Mouse (Mus musculus): Measurements from ENCODE around the gene Tubb1. TPM values are rescaled to one million over a fixed set of nuclear protein-coding genes. Genes with fewer than 3 reads are reported as not detected.

Gene Tubb1
- 5.5 and 5.9 TPM in 2 replicates for polyA plus RNA-seq (2016; fragmentation: Nextera tagmentation; extraction: Ambion mirVana)

- Histone ChIP-seq H3K27me3 (ENCODE audit: poor library complexity, severe bottlenecking) (no peaks in the 10 kb centered on the region; the same call in 1 of the 2 replicates), H3K36me3 (replicated peaks) (no peaks in the 10 kb centered on the region), H3K27ac (no peak within 1 kb of the TSS), H3K4me3 (no peak within 1 kb of the TSS), H3K4me1 (peaks cover 10% of the 10 kb centered on the region), H3K9me3 (no peaks in the 10 kb centered on the region)
- 81% methylated on average over 4 of the region's 4 CpGs for WGBS
- no peak for DNase-seq (ENCODE audit: extremely low spot score, low spot score)
Observed at GRCm38 (mm10) chr2:174450353-174450752, at the start of gene Tubb1. TSS of gene Tubb1 (plus strand) at chr2:174450695.

- H3K36me3 ChIP-seq (replicated peaks): no peaks in the 10 kb centered on the region
Observed at GRCm38 (mm10) chr2:174410222-174410621, 40.3 kb upstream of the Tubb1 start.

DNA sequence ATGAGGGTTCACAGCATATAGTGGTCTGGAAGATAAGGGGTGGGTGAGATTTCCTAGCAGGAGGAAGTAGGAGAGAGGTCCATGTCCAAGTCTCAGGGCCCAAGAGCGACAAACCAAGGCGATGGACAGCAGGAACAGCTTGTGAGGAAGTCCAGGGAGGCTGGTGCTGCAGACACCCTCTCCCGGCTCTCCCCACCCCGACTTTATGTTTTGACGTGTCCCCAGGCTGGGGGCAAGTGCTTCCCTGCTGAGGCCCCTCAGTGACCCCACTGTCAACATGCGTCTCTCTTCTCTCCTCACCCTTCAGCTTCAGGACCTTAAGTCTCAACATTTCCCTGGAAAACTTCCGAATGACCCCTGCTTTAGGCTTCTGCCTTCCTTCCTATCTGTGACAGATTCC, 37.4 kb upstream of the Tubb1 start:
- DNase-seq (ENCODE audit: extremely low spot score, low spot score): no peak
- Histone ChIP-seq H3K4me3 (no peak overlapping the region), H3K36me3 (replicated peaks) (peaks cover 7% of the 10 kb centered on the region), H3K27ac (no peak overlapping the region), H3K4me1 (peaks cover 19% of the 10 kb centered on the region), H3K27me3 (ENCODE audit: poor library complexity, severe bottlenecking) (no peaks in the 10 kb centered on the region), H3K9me3 (no peaks in the 10 kb centered on the region)
- 80% methylated on average over 7 of the region's 7 CpGs for WGBS

More at GRCm38 (mm10) chr2:174410222-174410621, 40.3 kb upstream of the Tubb1 start:
- no peak overlapping the region for H3K27ac ChIP-seq
- no peaks in the 10 kb centered on the region for H3K27me3 ChIP-seq (ENCODE audit: poor library complexity, severe bottlenecking)
- no peaks in the 10 kb centered on the region for H3K4me1 ChIP-seq
- H3K9me3 ChIP-seq: no peaks in the 10 kb centered on the region
- 67% methylated on average over 2 of the region's 2 CpGs for WGBS
- DNase-seq (ENCODE audit: extremely low spot score, low spot score): no peak
- no peak overlapping the region for H3K4me3 ChIP-seq

DNA sequence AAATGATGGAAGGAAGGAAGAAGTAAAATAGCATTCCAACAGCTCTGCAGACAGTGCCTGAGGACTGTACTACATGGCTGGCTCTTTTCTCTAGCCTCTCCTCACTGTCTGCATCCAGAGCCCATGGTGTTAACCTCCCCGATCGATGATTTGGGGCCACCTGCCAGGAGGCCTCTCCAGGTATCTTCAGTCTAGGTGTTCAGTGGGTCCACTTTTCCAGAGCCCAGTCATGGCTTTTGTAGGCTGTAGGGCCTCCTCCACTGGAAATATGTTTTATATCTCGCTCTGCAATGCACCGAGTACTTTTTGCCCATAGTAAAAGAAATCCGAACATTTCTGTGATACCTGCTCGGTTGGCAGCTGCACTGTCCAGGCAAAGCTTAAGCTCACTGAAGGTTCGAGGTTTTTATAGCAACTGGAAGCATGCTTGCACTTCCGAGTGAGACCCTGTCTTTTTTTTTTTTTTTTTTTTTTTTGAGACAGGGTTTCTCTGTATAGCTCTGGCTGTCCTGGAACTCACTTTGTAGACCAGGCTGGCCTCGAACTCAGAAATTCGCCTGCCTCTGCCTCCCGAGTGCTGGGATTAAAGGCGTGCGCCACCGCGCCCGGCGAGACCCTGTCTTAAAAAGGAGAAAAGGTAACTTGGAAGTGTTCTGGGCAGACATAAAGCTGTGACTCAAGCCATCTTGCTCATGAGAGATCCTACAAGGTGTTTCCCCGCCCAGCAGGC, 35.3 kb upstream of the Tubb1 start:
- Histone ChIP-seq H3K9me3 (no peaks in the 10 kb centered on the region), H3K27ac (peak overlapping the region; percentile 94), H3K27me3 (ENCODE audit: poor library complexity, severe bottlenecking) (no peaks in the 10 kb centered on the region), H3K4me1 (peaks cover 19% of the 10 kb centered on the region), H3K4me3 (peak overlapping the region; percentile 75), H3K36me3 (replicated peaks) (peaks cover 26% of the 10 kb centered on the region)
- no peak for DNase-seq (ENCODE audit: extremely low spot score, low spot score)
- WGBS: 47% methylated on average over 18 of the region's 18 CpGs

DNA sequence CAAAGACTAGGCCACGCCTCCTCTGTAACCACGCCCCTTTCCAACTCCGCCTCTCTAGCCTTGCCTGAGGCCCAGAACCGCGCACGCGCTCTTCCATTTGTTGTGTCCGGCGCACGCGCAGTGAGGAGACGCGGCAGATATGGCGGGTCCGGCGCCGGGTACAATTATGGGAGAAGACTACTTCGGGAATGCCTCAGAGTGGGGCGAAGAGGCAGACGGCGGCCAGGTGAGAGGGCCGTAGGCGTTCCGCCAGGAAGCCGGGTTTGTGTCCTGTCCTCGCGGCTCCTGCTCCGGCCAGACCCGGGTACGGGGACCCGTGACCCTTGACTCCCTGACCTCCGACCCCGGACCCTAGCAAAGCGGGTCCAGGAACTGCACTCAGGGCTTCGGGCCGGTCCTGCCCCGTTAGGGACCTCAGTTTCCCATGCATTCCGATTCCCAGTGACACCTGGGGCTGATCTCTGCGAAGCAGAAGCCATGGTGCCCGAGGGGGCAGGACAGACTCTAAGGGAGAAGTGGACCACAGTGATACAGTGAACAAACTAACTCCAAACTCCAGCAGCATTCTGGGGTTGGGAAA, 34.7 kb upstream of the Tubb1 start, which contains the start of gene Nelfcd:
Gene Nelfcd (plus strand): TSS at position 74 of the 580 bp plus-strand sequence.
- WGBS: under 1% methylated on average over 40 of the region's 40 CpGs
- peak; percentile 95 for DNase-seq (ENCODE audit: extremely low spot score, low spot score)

GRCm38 (mm10) chr2:174421107-174421506, 29.4 kb upstream of the Tubb1 start:
- 94% methylated on average over 6 of the region's 6 CpGs for WGBS
- Histone ChIP-seq H3K9me3 (no peaks in the 10 kb centered on the region), H3K27me3 (ENCODE audit: poor library complexity, severe bottlenecking) (no peaks in the 10 kb centered on the region)

More for the DNA sequence above, 34.7 kb upstream of the Tubb1 start, which contains the start of gene Nelfcd:
- Histone ChIP-seq H3K27ac (peak within 1 kb of the TSS; percentile 94), H3K36me3 (replicated peaks) (peaks cover 32% of the 10 kb centered on the region), H3K9me3 (no peaks in the 10 kb centered on the region), H3K4me3 (peak within 1 kb of the TSS; percentile 75), H3K4me1 (peaks cover 19% of the 10 kb centered on the region), H3K27me3 (ENCODE audit: poor library complexity, severe bottlenecking) (no peaks in the 10 kb centered on the region)

DNA sequence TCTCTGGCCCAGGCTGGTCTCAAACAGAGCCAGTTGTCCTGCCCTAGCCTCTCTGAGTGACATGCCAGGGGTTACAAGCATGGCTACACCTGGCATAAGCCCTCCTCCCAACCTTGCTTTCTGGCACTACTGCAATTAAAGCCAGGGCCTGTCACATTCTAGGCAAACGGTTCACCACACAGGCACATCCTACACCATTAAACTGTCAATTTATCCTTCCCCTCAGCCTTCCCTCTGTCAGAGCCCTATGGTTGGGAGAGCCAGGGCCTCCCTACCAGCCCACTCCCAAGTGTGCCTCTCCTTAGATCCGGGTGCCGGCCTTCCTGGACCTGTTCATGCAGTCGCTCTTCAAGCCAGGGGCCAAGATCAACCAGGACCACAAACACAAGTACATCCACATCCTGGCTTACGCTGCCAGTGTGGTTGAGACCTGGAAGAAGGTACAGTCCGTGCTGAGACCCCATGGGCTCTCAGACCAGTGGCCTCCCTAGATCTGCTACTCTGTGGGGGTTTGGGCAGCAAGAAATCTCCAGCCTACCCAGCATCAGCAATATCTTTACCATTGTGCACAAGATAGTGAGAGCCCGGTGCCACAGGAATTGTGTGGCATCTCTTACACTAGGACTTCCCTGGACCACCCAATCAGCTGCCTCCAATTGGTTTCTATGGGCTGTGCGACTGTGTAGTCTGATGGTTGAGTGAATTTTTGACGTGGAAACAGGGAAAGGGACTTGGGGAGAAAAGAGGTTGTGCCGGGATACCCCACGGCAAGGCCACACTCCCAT, 26.0 kb upstream of the Tubb1 start:
- WGBS: 92% methylated on average over 11 of the region's 11 CpGs
- Histone ChIP-seq H3K27ac (no peak overlapping the region), H3K27me3 (ENCODE audit: poor library complexity, severe bottlenecking) (no peaks in the 10 kb centered on the region), H3K36me3 (replicated peaks) (peaks cover 100% of the 10 kb centered on the region), H3K4me1 (peaks cover 20% of the 10 kb centered on the region), H3K4me3 (no peak overlapping the region), H3K9me3 (no peaks in the 10 kb centered on the region)
- no peak for DNase-seq (ENCODE audit: extremely low spot score, low spot score)

More at GRCm38 (mm10) chr2:174421107-174421506, 29.4 kb upstream of the Tubb1 start:
- Histone ChIP-seq H3K4me3 (no peak overlapping the region), H3K4me1 (peaks cover 19% of the 10 kb centered on the region), H3K27ac (no peak overlapping the region), H3K36me3 (replicated peaks) (peaks cover 85% of the 10 kb centered on the region)
- no peak for DNase-seq (ENCODE audit: extremely low spot score, low spot score)

DNA sequence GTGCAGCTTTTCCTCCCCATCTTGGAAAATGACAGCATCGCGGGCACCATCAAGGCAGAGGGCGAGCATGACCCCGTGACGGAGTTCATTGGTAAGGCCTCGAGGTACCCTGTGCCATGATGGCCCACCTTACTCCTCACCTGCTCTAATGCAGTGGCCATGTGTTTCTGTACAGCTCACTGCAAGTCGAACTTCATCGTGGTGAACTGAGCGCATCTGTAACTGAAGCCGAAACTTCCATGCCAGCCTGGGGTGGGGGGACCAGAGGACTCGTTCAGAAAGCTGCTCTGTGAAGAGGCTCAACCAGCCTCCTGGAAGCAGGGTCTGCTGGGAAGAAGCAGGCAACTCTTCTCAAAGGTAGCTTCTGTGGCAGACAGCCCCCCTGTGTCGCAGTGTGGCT, 23.6 kb upstream of the Tubb1 start:
- H3K36me3 ChIP-seq (replicated peaks): peaks cover 98% of the 10 kb centered on the region
- H3K9me3 ChIP-seq: no peaks in the 10 kb centered on the region
- H3K27me3 ChIP-seq (ENCODE audit: poor library complexity, severe bottlenecking): no peaks in the 10 kb centered on the region
- WGBS: 93% methylated on average over 12 of the region's 12 CpGs
- no peak for DNase-seq (ENCODE audit: extremely low spot score, low spot score)
- no peak overlapping the region for H3K4me3 ChIP-seq
- no peak overlapping the region for H3K27ac ChIP-seq
- peaks cover 22% of the 10 kb centered on the region for H3K4me1 ChIP-seq

DNA sequence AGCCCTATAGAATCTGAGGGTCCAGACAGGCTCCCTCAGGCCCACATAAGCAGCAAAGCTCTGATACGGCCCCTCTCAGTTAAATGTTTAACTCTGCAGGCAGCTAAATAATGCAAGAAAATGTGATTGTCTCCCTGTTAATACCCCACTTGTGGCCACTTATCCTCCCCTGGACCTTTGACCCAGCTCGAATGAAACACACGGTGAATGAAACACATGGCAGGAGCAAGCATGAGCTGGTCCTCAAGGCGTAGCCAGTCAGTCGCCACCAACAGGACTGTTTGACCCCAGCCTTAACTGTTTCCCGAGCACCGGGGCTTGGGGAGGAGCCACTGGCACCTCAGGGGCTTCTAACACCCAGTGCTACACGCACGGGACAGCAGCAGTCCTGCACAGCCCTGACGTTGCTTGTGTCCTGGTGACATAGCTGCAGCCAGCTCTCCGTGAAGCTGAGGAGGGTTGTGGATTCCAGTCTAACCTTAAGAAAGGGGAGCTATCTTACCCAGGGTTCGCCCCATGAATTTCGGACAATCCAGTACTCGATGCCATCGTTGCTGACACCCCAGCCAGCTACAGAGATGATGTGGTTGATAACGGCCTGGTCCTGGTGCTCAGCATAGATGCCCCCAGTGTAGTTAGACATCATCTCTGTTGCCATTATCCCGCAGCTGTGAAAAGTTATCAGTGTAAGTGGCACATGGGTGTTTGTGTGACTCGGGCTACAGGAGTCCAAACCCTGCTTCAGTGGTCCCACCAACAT, 22.2 kb upstream of the Tubb1 start:
- DNase-seq (ENCODE audit: extremely low spot score, low spot score): no peak
- WGBS: 83% methylated on average over 18 of the region's 18 CpGs
- H3K27me3 ChIP-seq (ENCODE audit: poor library complexity, severe bottlenecking): no peaks in the 10 kb centered on the region
- H3K27ac ChIP-seq: no peak overlapping the region
- no peak overlapping the region for H3K4me3 ChIP-seq
- no peaks in the 10 kb centered on the region for H3K9me3 ChIP-seq
- H3K36me3 ChIP-seq (replicated peaks): peaks cover 95% of the 10 kb centered on the region
- peaks cover 27% of the 10 kb centered on the region for H3K4me1 ChIP-seq

GRCm38 (mm10) chr2:174428996-174429591, 21.4 kb upstream of the Tubb1 start:
- Histone ChIP-seq H3K4me1 (peaks cover 27% of the 10 kb centered on the region), H3K27ac (no peak overlapping the region), H3K27me3 (ENCODE audit: poor library complexity, severe bottlenecking) (no peaks in the 10 kb centered on the region), H3K4me3 (no peak overlapping the region), H3K9me3 (no peaks in the 10 kb centered on the region), H3K36me3 (replicated peaks) (peaks cover 95% of the 10 kb centered on the region)
- WGBS: 75% methylated on average over 10 of the region's 10 CpGs
- no peak for DNase-seq (ENCODE audit: extremely low spot score, low spot score)

DNA sequence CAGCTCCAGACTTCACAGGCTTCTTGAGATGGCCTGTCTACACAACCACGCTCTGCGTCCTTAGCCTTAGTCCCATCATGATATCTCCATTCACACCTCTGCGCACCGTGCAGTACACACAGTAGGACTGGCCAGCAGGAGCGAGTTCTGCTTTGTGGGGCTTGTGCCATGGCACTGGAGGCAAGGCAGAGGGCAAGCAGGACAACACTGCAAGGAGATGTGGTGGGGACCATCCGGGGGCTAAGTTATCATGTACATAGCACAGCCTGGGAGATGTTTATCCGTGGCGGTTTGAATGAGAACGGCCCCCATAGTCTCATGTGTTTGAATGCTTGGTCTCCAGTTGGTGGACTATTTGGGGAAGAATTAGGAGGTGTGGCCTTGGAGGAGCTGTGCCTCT, 15.6 kb upstream of the Tubb1 start:
- peaks cover 61% of the 10 kb centered on the region for H3K36me3 ChIP-seq (replicated peaks)
- H3K4me3 ChIP-seq: no peak overlapping the region
- no peak for DNase-seq (ENCODE audit: extremely low spot score, low spot score)
- H3K9me3 ChIP-seq: no peaks in the 10 kb centered on the region
- H3K27ac ChIP-seq: no peak overlapping the region
- 98% methylated on average over 9 of the region's 9 CpGs for WGBS
- peaks cover 33% of the 10 kb centered on the region for H3K4me1 ChIP-seq
- no peaks in the 10 kb centered on the region for H3K27me3 ChIP-seq (ENCODE audit: poor library complexity, severe bottlenecking)
